Mouse (Mus musculus) thymus, postnatal 4 days (tissue): ENCODE results near the gene Zfp583.
A peak's percentile ranks its signal among the peaks of the same experiment; 100 is the strongest.
"Not testable (repeated sequence)": the region's sequence is repeated elsewhere in the genome, so short reads cannot be mapped to it uniquely, and the experiment has no call there.

ENCODE experiments used
- DNase-seq: peaks from one replicate; pipeline ENCODE4 v3.0.0; 2021

Gene Zfp583

DNA sequence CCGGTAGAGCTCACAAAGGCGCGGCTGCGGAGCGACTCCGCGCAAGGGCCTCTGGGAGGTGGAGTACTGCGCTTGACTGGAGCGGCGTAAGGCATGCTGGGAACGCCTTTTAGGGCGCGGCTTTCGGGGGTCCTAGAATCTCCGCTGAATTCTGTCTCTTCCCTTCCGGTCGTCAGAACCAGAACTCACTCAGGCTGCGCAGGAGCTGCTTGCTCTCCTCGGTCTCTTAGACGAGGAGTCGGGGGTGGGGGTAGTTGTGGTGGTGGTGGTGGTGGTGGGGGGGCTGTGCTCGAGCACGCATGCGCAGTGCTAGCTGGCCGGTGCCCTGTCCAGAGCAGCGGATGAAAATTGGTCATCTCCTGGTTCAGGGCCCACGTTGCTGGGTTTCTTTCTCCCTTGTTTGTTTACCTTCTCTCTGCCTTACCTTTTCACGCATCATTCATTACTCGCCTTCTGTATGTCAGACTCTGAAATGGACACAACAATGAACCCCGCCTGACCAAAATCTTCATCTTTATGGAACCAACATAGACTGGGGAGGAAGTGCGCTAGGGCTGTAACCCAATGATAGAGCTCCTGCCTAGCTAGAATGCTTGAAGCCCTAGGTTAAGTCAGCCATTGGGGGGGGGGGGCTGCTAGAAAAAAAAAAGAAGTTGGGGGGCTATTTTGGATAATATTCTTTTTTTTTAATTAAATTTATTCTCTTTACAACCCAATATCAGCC, at the start of gene Zfp583:
TSS of gene Zfp583 (minus strand) at position 53 of the 724 bp plus-strand sequence.
- peak; percentile 85 for DNase-seq

DNA sequence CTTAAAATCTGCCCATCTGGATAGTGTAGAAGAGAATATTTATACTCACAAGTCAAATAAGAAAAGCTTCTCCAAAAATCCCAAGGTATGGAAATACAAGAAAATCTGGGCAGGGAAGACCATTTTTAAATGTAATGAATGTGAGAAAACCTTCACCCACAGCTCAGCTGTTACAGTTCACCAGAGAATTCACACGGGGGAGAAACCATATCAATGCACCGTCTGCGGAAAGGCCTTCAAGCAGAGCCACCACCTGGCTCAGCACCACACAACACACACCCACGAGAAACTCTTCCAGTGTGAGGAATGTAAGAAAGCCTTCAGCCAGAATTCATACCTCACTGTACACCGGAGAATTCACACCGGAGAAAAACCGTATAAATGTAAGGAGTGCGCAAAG, 47.4 kb upstream of the Zfp583 start:
- DNase-seq, result no peak

DNA sequence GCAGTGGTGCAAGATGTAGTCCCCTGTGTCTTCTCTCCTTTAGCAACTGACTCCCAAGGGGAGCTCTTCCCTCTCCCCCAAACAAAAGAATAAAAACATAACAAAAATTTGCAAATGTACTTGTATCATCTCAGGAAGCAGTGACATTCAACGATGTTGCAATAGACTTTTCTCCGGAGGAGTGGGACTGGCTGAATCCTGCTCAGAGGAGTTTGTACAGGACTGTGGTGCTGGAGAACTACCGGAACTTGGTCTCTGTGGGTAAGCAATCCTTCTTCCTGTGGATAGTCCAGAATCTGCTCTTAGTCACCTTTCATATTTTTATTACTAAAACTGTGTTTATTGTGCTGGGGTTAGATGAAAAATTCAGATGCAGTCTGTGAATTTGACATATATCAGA, 41.9 kb upstream of the Zfp583 start:
- no peak for DNase-seq

GRCm38 (mm10) chr7:6369460-6369859, 38.4 kb upstream of the Zfp583 start:
- no peak for DNase-seq

DNA sequence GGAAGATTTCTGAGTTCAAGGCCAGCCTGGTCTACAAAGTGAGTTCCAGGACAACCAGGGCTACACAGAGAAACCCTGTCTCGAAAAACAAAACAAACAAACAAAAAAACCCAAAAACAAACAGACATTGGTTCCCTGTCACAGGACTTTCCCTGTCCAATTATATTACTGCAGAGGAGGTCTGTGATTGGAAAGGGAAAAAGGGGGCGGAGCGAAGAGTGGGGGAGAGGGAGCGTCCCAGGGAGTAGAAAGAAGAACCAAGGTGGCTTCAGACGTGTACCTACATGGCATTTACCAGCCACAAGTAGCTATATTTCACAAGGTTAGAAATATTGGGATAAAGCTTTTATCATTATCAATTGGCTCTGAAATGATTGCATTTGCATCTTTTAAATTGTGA, 37.1 kb upstream of the Zfp583 start:
- not testable (repeated sequence) for DNase-seq

DNA sequence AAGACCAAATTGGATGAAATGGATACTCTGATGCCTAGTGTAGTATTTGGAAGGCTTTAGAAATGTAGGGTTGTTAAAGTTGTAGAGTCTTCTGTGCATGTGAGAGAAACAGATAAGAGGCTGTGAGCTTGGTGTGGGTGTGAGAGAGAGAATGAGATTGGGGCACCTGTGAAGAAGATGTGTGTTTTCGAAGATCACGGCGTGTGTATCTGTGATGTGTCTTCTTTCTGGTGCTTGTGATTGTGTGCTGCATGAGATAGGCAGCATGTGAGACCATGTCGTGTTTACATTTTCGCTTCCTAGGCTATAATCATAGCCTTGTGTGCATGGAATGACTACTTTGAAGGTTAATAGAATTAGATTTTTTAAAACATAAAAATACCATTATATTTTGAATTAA, 36.1 kb upstream of the Zfp583 start:
- no peak for DNase-seq

GRCm38 (mm10) chr7:6364761-6365160, 33.7 kb upstream of the Zfp583 start:
- no peak for DNase-seq

DNA sequence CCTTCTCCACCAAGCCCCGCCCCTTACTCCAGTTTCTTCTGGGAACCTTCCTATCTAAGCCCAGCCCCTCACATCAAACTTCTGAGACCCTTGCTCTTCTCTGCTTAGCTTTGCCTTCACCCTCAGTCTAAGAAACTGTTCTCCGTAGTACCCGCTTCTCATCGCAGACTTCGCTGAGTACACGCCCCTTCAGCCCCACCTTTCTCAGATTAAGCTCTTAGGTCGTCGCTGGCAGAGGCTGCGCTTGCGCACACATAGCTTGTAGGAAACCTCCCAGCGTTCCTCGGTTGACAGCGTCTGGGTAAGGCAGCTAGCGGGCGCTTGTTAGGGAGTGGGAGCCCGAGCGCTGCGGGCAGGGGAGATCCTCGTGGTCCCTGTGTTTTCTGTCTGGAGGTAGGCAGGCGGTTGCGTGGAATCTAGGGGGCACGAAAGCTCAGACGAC, 32.0 kb upstream of the Zfp583 start, which contains the start of gene Zfp78:
TSS of gene Zfp78 (plus strand) at position 234 of the 442 bp plus-strand sequence.
- peak; percentile 84 for DNase-seq

DNA sequence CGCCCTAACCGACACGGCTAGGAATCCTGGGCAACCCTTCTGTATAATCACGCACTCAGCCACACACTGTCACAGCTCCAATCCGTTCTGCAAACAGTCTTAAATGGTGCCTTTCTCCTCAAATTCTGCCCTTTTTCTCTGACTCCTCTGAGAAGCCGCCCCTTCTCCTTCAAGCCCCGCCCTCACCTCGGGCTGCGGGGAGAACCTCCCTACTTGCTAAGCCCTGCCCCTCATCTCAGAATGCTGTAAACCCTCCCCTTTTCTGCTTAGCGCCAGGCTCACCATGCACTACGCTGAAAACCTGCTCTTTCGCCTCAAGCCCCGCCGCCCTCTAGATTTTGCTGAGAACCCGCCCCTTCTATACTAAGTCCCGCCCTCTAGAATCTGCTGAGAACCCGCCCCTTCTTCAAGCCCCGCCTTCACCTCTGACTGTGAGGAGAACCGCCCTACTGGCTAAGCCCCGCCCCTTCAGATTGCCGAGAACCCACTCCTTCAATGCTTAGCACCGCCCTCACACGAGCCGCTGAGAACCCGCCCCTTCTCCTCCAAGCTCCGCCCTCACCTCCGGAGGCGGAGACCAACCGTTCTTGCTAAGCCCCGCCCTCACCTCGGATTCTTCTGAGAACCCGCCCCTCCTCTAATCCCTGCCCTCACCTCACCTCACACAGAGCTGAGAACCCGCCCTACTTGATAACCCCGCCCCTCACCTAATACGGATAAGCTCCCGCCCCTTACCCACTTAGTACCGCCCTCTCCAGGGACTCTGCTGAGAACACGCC, 31.4 kb upstream of the Zfp583 start:
- DNase-seq, result peak; percentile 96

DNA sequence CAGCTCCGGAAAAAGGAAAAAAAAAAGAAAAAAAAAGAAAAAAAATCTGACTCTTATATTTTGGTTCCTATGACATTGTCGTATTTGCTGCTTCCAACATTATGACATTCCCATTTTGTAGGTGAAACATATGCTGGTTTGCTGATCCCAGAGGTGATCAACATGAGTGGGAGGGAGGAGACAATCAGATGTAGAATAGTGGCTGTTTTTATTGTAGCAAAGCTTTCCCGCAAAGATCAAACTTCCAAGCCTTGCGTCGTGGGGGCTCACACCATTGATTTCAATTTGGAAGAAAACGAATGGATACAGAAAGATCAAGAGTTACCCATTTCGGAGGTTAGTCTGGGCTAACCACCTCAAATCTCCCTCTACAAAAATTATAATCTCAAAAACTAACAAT, 30.7 kb upstream of the Zfp583 start:
- no peak for DNase-seq

DNA sequence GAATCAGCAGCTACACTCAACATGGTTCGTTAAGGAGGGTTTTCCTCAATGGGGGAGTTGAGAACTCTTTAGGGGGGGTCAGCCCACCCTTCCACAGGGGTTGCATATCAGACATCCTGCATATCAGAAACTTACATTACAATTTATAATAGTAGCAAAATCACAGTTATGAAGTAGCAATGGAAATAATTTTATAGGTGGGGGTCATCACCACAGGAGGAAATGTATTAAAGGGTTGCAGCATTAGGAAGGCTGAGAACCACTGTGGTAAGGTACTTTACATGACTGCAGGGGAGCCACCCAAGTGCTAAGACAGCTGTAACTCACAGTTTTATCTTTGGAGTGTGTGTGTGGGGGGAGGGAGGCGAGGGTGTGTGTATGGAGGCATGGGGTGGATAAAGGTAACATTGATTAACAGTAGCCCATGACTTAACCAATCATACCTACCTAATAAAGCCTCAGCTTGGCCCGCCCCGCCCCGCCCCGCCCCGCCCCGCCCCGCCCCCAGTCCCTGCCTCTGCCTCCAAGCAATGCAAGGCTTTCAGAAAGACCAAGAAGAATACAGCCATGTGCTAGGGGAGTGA, 29.5 kb upstream of the Zfp583 start:
- DNase-seq, result no peak

DNA sequence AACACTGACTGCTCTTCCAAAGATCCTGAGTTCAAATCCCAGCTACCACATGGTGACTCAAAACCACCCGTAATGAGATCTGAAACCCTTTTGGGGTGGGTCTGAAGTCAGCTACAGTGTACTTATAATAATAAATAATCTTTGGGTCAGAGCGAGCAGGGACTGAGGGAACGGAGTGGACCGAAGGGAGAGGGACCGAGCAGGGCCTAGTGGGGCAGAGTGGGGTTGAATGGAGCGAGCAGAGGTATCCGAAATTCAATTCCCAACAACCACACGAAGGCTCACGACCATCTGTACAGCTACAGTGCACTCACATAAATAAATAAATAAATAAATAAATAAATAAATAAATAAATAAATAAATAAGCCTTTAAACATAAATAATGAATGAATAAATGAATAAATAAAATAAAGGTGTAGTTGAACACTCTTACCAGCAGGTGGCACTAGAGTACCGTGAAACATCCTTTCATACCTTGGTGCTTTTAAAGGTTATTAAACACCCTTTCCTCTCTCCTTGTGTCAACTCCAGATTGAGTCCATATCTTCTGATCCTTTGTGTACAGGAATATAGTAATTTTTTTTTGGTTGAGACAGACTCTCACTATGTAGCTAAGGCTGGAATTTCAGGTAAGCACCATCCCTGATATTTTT, 28.0 kb upstream of the Zfp583 start:
- peak; percentile 16 for DNase-seq

GRCm38 (mm10) chr7:6358121-6358520, 27.0 kb upstream of the Zfp583 start:
- no peak for DNase-seq

DNA sequence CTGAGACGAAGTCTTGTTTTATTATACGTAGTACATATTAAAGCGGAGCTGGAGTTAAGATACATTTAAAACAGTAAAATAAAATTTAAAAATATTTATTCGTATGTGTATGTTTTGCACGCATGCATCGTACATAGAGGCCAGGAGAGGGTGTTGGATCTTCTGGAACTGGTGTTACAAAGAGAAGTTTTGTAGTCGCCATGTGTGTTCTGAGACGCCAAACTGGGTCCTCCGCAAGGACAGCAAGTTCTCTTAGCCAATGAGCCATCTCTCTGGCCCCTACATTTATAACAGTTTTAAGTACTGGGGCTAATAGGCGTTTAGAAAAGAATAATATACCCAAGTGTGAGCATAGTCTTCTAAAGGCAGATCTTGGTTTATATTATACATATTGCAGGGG, 13.0 kb upstream of the Zfp583 start:
- no peak for DNase-seq

- DNase-seq, result peak; percentile 53
Observed at GRCm38 (mm10) chr7:6343501-6344071, 12.5 kb upstream of the Zfp583 start, which contains the start of gene Gm3854. TSS of gene Gm3854 (plus strand) at chr7:6343759.

GRCm38 (mm10) chr7:6339865-6340264, 8.8 kb upstream of the Zfp583 start:
- no peak for DNase-seq

DNA sequence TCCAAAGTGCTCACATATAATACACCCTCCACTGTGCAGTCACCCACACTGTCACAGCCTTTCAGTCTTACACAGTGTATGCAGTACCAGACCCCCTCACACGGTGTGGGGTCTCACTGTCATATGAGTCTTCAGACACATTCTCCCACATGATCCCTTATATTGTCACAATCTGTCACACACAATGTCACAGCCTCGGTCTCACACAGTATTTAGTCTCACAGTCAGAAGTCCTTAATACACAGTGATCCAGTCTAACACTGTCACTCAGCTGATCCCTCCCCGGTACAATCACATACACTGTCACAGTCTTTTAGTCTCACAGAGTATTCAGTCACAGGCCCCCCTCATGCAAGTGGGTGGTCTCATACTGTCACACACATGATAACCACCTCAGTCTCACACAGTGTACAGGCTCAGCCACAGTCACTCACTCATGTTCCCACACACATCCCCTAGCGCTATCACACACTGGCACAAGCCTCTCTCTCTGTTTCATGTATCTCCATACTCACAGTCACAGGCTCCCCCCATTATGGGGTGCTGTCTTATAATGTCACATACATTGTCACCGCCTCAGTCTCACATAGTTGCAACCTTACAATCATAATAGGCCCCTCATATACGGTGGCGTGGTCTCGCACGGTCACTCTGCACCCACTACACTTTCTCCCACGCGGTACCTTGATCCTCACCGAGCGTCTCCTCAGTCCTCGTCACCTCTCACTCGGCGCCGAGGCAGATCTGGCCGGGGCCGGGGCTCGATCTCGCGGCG, 440 bp downstream of the Zfp583 start:
- no peak for DNase-seq

- not testable (repeated sequence) for DNase-seq
Observed at GRCm38 (mm10) chr7:6300796-6301195, 30.3 kb downstream of the Zfp583 start.

GRCm38 (mm10) chr7:6291121-6291520, 40.0 kb downstream of the Zfp583 start:
- not testable (repeated sequence) for DNase-seq

DNA sequence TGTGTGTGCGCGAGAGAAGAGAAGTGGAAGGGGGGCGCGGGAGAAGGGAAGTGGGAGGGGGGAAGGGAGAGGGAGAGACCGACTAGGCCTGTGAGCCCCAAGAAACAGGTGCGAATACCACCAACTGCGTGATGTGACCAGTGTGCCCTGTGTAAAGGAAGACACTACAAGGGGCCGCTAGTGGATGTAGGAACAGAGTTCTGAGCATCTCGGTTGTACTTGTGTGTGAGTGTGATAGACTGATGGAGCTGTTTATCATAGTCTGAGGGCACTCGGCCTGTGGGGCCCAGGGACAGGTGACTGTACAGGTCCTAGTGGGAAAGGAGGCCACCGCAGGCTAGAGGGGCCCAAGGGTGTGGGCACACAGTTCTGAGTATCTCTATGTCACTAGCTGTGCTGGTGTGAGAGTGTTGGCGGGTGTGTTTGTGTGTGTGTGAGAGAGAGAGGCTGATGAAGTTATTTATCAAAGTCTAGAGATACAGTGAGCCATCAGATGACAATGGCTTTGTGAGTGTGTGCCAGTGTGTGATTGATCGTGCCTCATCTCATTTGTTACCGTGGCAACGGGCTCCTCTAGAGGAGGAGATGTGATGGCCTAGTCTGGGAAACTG, 44.1 kb downstream of the Zfp583 start:
- peak; percentile 45 for DNase-seq
